Mouse (Mus musculus) neural tube, embryonic 11.5 days (tissue): ENCODE measurements around the gene Kif3b. TPM values are rescaled to one million over a fixed set of nuclear protein-coding genes. Genes with fewer than 3 reads are reported as not detected.

Source experiments
- ATAC-seq: fragments of 200-750 bp; cut with Nextera tagmentation; 2 replicates; pipeline ENCODE4 v1.8.0; 2017; ENCODE audit warnings: moderate number of reproducible peaks, mild to moderate bottlenecking, moderate TSS enrichment, moderate library complexity; ENCODE audit not compliant: insufficient read depth, low FRiP score, low TSS enrichment
- DNase-seq: peaks from one replicate; pipeline ENCODE4 v3.0.0-alpha.2; 2015; ENCODE audit warnings: low spot score
- H3K27ac ChIP-seq: fragments of 300-500 bp; sonication (generic); 2 replicates; pipeline ENCODE4 v1.5.1; 2014; ENCODE audit warnings: low read depth, mild to moderate bottlenecking, low read length
- H3K27me3 ChIP-seq: fragments of 300-500 bp; sonication (generic); 2 replicates; pipeline ENCODE4 v1.6.1; 2014; ENCODE audit warnings: mild to moderate bottlenecking, low read length, mixed read lengths; ENCODE audit not compliant: control insufficient read depth, insufficient read depth
- H3K36me3 ChIP-seq: fragments of 300-500 bp; sonication (generic); 2 replicates; pipeline ENCODE4 v1.6.1; 2014; ENCODE audit warnings: mild to moderate bottlenecking, low read length, moderate library complexity, mixed read lengths; ENCODE audit not compliant: control insufficient read depth, insufficient read depth
- H3K4me1 ChIP-seq: fragments of 300-500 bp; sonication (generic); 2 replicates; pipeline ENCODE4 v1.6.1; 2014; ENCODE audit warnings: low read length, mixed read lengths; ENCODE audit not compliant: control insufficient read depth, insufficient read depth
- H3K4me2 ChIP-seq: fragments of 300-500 bp; sonication (generic); 2 replicates; pipeline ENCODE4 v1.6.1; 2014; ENCODE audit warnings: low read depth, mild to moderate bottlenecking, moderate library complexity
- H3K4me3 ChIP-seq: fragments of 300-500 bp; sonication (generic); 2 replicates; pipeline ENCODE4 v1.5.1; 2014; ENCODE audit warnings: low read depth, low read length
- H3K9ac ChIP-seq: fragments of 300-500 bp; sonication (generic); 2 replicates; pipeline ENCODE4 v1.6.1; 2014; ENCODE audit warnings: mild to moderate bottlenecking, low read length
- H3K9me3 ChIP-seq: fragments of 300-500 bp; sonication (generic); 2 replicates; pipeline ENCODE4 v1.6.1; 2016; ENCODE audit warnings: low read length; ENCODE audit not compliant: control insufficient read depth
- WGBS: fragments of 180-500 bp; shearing (Covaris S2); extraction: QIAGEN DNeasy Blood & Tissue Kit; methylation state at CpG from one replicate; pipeline ENCODE4 v1.1.7; 2014; 5-methylcytosine and 5-hydroxymethylcytosine counted together
- polyA plus RNA-seq: library from polyadenylated mRNA; unstranded; fragments of >200 nt; fragmentation: Nextera tagmentation; extraction: Ambion mirVana; gene quantifications from 2 replicates; pipeline ENCODE4 v1.2.1, GENCODE M21; 2014

Kif3b gene
- polyA plus RNA-seq, 1 experiment from 2014 or later: 8.6 TPM

- Histone ChIP-seq H3K4me3 (no peak overlapping the region), H3K36me3 (no peaks in the 10 kb centered on the region), H3K4me2 (no peak overlapping the region), H3K4me1 (no peaks in the 10 kb centered on the region), H3K9me3 (no peaks in the 10 kb centered on the region), H3K27ac (no peak overlapping the region), H3K9ac (no peak overlapping the region), H3K27me3 (no peaks in the 10 kb centered on the region)
- 88% methylated on average over 3 of the region's 3 CpGs for WGBS
- ATAC-seq (no peak), DNase-seq (no peak)
Observed at GRCm38 (mm10) chr2:153334281-153334680, 43.1 kb downstream of the Kif3b start.

DNA sequence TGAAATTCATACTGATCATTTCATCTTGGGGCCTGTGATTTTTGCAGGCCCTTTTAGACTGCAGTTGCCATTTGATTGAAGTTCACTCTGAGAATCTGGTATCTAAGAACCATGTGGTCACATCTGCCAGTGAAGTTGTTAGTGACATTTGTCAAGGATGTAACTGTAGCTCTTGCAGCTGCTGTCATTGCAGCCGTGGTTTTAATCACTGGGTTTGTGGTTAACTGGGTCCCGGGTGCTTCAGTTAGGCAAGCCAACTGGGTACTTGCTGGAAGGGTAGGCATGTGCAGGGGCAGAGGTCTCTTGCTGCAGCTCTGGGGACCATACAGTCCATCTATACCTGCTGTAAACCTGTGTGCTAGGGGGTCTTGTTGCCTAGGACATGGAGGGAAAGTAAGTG lies 44.9 kb downstream of the Kif3b start:
- no peak overlapping the region for H3K27ac ChIP-seq
- no peak for ATAC-seq
- 59% methylated on average over 2 of the region's 2 CpGs for WGBS
- DNase-seq: no peak
- H3K4me2 ChIP-seq: no peak overlapping the region
- no peak overlapping the region for H3K4me3 ChIP-seq
- H3K9ac ChIP-seq: no peak overlapping the region
- H3K9me3 ChIP-seq: no peaks in the 10 kb centered on the region
- no peaks in the 10 kb centered on the region for H3K36me3 ChIP-seq
- no peaks in the 10 kb centered on the region for H3K4me1 ChIP-seq
- H3K27me3 ChIP-seq: no peaks in the 10 kb centered on the region

GRCm38 (mm10) chr2:153338361-153339350 lies 47.4 kb downstream of the Kif3b start:
- Histone ChIP-seq H3K4me3 (no peak overlapping the region), H3K36me3 (no peaks in the 10 kb centered on the region), H3K4me1 (no peaks in the 10 kb centered on the region), H3K27ac (no peak overlapping the region), H3K9me3 (no peaks in the 10 kb centered on the region), H3K4me2 (no peak overlapping the region), H3K9ac (no peak overlapping the region), H3K27me3 (no peaks in the 10 kb centered on the region)
- WGBS: 86% methylated on average over 9 of the region's 9 CpGs
- no peak for DNase-seq
- no peak for ATAC-seq

GRCm38 (mm10) chr2:153342166-153342565 lies 51.0 kb downstream of the Kif3b start:
- H3K36me3 ChIP-seq: no peaks in the 10 kb centered on the region

GRCm38 (mm10) chr2:153342602-153343001 lies 51.4 kb downstream of the Kif3b start:
- H3K27me3 ChIP-seq: no peaks in the 10 kb centered on the region
- no peak overlapping the region for H3K9ac ChIP-seq
- no peak overlapping the region for H3K4me2 ChIP-seq
- no peak overlapping the region for H3K4me3 ChIP-seq
- DNase-seq (no peak), ATAC-seq (no peak)
- WGBS: 85% methylated on average over 3 of the region's 3 CpGs
- H3K9me3 ChIP-seq: no peaks in the 10 kb centered on the region
- H3K4me1 ChIP-seq: peaks cover 9% of the 10 kb centered on the region; the same call in 1 of the 2 replicates
- H3K27ac ChIP-seq: no peak overlapping the region
- H3K36me3 ChIP-seq: no peaks in the 10 kb centered on the region

More at GRCm38 (mm10) chr2:153342166-153342565, 51.0 kb downstream of the Kif3b start:
- no peak for DNase-seq
- no peaks in the 10 kb centered on the region for H3K27me3 ChIP-seq
- no peak overlapping the region for H3K4me3 ChIP-seq
- H3K4me2 ChIP-seq: no peak overlapping the region
- no peak overlapping the region for H3K27ac ChIP-seq
- no peaks in the 10 kb centered on the region for H3K9me3 ChIP-seq
- no peak overlapping the region for H3K9ac ChIP-seq
- ATAC-seq: no peak
- peaks cover 6% of the 10 kb centered on the region; the same call in 1 of the 2 replicates for H3K4me1 ChIP-seq
- WGBS: 96% methylated on average over 6 of the region's 6 CpGs

- no peak for ATAC-seq
- DNase-seq: no peak
- Histone ChIP-seq H3K27me3 (no peaks in the 10 kb centered on the region), H3K9ac (no peak overlapping the region), H3K27ac (no peak overlapping the region), H3K4me2 (no peak overlapping the region), H3K9me3 (no peaks in the 10 kb centered on the region), H3K4me1 (peaks cover 12% of the 10 kb centered on the region), H3K36me3 (no peaks in the 10 kb centered on the region), H3K4me3 (no peak overlapping the region)
Observed at GRCm38 (mm10) chr2:153343191-153343590, 52.0 kb downstream of the Kif3b start.

GRCm38 (mm10) chr2:153345071-153345453 lies 53.8 kb downstream of the Kif3b start:
- peak overlapping the region; percentile 71 for H3K4me2 ChIP-seq
- H3K9me3 ChIP-seq: no peaks in the 10 kb centered on the region
- H3K4me3 ChIP-seq: peak overlapping the region; percentile 97
- H3K27ac ChIP-seq: no peak overlapping the region
- DNase-seq: no peak
- H3K36me3 ChIP-seq: no peaks in the 10 kb centered on the region
- peaks cover 12% of the 10 kb centered on the region for H3K4me1 ChIP-seq
- ATAC-seq: no peak; the same call in none of the 2 replicates
- WGBS: 8% methylated on average over 11 of the region's 11 CpGs
- peak overlapping the region; percentile 75 for H3K9ac ChIP-seq
- H3K27me3 ChIP-seq: no peaks in the 10 kb centered on the region

GRCm38 (mm10) chr2:153345454-153346220 lies 54.4 kb downstream of the Kif3b start, which contains the start of gene Asxl1:
TSS of gene Asxl1 (plus strand) at chr2:153345829.
- peak within 1 kb of the TSS; percentile 97 for H3K4me3 ChIP-seq
- peak within 1 kb of the TSS; percentile 97 for H3K9ac ChIP-seq
- DNase-seq (peak; percentile 98), ATAC-seq (peak; percentile 97)
- peak within 1 kb of the TSS; percentile 76 for H3K4me2 ChIP-seq
- WGBS: under 1% methylated on average over 71 of the region's 79 CpGs
- H3K4me1 ChIP-seq: peaks cover 12% of the 10 kb centered on the region
- H3K27ac ChIP-seq: peak within 1 kb of the TSS; percentile 98
- no peaks in the 10 kb centered on the region for H3K9me3 ChIP-seq
- H3K27me3 ChIP-seq: no peaks in the 10 kb centered on the region
- no peaks in the 10 kb centered on the region for H3K36me3 ChIP-seq
